Mouse (Mus musculus) T-cell, adult 2 months (primary cell): ENCODE results near the gene A930002H24Rik.
"Not testable (repeated sequence)": the region's sequence is repeated elsewhere in the genome, so short reads cannot be mapped to it uniquely, and the experiment has no call there.

ENCODE experiments used
- DNase-seq: peaks from one replicate; pipeline ENCODE4 v3.0.0; 2022; ENCODE audit warnings: low spot score

A930002H24Rik gene

DNA sequence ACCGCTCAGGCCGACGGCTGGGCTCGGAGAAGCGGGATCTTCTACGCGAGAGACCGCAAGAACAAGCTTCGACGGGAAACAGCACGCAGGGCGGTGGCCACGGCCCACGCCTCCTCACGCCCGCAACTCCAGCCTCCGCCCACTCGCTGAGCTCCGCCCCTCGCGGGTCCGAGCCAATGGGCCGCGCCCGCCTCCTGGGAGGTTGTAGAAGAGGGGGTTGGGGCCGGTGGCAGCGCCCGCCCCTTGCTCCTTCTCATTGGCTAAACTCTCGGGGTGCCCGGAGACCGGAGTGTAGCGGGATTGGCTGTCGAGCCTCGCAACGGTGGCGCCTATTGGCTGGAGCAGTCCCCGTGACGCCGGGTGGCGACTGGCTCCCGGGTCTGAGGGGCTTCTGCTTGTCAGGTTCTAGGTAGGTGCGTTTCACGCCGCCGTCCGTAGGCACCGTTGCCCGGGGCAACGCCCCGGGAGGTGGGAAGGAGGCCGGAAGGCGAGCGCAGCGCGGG lies at the start of gene A930002H24Rik:
Gene A930002H24Rik (minus strand): TSS at position 145 of the 503 bp plus-strand sequence.
- DNase-seq, result peak; percentile 60

DNA sequence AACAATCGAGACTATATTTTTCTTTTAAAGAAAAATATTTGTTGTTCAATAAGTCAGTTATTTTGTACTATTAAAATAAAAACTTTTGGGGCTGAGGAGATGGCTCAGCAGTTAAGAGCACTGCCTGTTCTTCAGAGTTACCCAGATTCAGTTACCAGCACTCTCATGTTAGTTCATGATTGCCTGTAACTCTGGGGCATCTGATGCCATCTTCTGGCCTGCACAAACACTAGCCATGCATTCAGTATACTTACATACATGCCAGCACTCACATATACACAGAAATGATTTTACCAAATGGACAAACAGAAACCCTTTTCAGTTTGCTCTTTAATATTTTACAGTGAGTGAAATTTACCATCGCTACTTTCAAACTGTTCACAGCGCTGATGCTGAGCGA lies 45.7 kb upstream of the A930002H24Rik start:
- DNase-seq, result no peak

DNA sequence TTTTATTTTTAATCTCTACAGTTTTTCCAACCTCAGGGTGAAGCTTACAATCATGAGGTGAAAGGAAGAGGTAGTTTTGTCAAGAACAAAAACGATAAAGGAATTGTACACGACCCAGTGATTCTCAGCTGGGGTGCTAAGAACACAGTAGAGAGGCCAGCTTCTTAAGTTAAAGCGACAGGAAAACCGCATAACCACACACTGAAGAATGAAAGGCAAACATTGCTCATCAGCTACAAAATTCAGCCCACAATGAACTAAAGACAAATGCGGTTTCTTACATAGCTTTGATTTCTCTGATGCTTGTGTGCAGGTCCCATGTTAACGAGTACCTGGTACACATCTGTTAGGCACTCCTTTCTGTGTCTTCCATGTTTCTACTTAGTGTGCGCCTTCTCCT lies 33.5 kb upstream of the A930002H24Rik start:
- DNase-seq, result no peak

DNA sequence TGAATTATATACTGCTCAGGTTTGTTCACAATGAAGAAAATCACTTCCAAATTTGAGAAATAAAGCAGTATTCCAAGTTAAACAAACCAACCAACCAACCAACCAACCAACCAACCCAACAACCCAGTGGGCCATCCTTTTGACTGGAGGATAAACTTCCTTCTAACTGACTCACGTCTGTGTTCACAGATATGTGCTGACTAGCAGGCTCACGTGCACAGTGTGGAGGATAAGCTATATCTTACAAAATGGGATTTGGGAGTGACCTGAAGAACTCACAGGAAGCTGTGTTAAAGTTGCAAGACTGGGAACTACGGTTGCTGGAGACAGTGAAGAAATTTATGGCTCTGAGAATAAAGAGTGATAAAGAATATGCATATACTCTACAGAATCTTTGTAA lies 32.2 kb upstream of the A930002H24Rik start:
- no peak for DNase-seq

DNA sequence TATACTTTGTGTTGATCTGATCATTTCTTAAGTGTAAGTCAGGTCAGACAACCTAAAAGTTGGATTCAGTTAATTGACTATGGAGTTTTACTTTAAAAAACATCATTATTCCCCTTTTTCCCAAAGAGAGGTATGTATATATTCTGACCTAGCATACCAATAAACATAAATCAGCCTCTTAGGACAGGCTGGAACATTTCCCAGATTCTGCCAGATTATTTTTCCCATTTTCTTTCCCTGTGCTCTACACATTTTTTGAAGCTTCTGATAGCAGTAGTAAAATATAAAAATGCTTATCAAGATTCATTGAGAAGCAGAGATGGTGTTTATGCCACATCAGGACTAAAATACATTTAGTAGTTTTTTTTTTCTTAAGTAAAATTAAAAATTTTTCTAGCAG lies 27.0 kb upstream of the A930002H24Rik start:
- no peak for DNase-seq

DNA sequence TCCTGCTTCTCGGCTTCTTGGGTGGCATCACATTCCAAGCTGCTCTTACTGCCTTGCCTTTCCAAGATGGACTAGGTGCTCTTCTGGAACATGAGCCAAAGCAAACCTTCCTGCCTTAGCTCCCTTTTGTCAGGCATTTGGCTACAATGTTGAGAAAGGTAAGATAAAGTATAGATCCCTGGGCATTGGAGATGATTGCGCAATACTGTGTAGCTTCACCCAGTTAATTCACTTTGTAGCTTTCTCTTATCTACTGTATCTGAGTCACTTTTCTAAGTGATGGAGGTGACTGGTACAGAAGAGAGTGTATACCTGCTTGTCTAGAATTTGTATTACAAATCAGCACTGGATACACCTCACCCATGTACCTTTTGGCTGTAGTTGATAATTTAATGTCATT lies 23.4 kb upstream of the A930002H24Rik start:
- no peak for DNase-seq

DNA sequence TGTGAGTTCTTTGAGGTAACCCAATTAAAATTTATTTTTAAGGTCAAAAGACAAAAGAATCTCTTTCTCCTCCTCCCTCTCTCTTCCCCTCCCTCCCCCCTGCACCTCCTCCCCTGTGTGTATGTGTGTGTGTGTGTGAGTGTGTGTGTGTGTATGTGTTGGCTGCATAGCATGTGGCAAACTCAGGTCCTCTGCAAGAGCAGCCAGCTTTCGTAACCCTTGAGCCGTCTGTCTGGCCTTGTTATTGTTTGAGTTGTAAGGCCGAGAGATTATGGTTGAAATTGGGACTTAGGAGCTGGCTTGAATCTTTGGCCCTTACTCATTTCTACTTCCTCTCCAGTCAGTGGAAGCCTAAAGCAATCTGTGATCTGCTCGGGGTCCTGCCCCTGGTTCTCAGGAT lies 16.4 kb upstream of the A930002H24Rik start:
- DNase-seq, result no peak

DNA sequence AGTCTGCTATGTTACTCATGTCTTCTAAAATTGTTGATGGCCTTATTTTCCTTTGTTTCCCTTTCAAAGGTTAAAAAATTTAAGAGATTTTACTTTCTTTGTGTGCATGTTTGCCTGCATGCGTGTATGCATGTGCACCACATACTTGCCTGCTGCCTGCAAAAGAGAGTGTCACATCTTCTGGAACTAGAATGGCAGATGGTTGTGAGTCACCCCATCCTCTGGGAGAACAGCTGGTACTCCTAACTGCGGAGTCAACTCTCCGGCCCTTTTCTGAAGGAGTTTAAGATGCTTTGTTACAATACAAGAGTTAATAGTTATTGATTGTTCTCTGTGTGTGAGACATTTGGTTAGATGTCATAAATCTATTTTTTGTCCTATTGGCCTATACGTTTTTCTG lies 15.3 kb upstream of the A930002H24Rik start:
- no peak for DNase-seq

DNA sequence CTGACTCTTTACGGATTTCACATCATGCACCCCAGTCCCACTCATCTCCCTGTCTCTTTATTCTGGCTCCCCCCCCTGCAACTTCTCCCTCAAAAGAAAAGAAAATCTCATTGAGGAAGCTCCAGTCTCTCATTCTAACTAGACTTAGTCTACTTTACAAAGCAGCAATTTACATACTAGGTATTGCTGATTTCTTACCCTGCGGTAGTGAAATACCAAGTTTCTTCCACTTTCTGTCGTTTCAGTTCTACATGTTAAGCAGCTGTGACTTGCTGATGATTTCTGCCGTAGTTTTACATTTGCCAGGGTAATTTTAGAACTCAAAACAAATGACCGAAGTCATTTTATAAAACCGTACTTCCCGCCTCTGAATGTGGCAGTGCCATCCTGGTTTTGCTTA lies 8.2 kb upstream of the A930002H24Rik start:
- no peak for DNase-seq

DNA sequence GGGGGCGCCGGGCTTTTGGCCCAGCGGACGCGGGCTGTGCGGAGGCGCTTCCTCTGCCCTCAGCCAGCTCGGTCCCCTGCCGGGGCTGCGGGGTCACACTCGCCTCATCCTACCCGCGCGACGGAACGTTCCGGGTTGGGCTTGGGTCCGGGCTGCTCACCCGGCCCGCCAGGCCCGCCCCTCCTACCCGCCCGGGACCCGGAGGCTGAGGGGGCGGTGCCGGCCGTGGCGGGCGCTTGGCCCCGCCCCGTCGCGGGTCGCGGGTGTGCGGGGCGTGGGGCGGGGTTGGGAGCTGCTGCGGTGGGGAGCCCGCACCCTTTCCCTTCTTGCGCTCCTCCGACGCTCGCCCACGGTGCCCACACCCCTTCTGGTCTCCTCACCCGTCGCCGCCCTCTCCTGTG lies 580 bp upstream of the A930002H24Rik start:
- no peak for DNase-seq

DNA sequence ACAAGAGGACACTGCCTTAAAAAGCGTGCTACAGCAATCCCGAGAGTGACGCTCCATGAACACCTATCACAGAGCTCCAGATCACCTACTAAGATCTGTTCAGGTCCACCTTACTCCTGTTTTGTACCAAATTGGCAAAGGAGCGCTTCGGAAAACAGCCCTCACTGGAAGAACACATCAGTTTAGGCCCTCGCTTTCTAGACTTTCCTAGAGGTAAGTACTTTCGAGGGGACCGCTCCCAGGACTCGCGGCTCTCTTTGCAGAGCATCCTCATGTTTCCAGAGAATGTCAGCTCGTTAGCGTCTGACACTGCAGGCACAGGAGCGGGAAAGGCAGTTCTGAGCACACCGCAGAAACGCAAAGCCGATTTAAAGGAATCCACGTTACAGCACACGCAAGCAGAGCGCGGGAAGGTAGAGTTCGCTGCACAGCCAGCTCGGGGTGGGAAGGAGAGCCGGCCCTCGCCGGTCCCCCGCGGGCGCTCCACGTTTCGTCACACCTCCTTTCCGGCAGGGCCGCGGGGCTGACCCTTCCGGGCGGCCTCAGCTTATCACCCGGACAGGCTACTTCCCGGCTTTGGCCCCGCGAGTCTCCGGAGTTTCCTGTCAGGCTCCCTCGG lies 470 bp downstream of the A930002H24Rik start, which contains the start of gene Fer:
Gene Fer (plus strand): TSS at position 51 of the 619 bp plus-strand sequence.
- no peak for DNase-seq

DNA sequence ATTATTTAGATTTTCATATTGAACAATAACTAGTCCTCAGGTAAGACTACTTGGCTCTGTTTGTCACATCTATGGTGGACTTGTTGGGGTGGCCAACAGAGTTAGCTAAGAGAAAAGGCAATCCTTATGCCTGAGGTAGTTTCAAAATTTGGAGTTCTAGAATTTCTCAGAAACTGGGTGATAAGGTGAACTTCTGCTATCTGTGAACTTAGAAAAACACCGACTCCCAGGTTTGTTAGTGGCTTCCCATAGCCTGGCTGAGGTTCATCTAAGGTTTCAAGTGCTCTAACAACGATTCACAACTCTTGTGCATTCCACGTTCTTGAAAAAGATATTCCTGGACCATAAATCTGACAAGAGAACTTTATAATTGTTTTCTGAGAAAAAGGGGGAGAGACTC lies 1.2 kb downstream of the A930002H24Rik start:
- DNase-seq, result no peak

DNA sequence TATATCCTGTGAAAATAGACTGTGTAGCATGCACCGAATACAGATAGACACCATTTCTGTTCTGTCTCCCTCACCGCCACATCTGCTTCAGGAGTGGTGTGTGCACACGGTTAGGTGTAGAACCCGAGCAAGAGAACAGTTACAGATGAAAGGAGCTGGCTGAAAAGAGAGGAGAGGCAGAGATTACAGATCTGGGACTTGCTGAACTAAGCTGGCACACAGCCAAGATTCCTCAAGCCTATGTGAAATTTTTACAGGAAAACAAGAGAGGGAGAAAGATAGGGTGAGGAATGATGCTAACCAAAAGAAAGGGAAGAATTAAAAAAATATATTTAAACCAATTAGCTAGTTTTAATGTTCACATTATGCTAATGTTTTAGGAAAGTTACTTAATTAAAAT lies 2.6 kb downstream of the A930002H24Rik start:
- no peak for DNase-seq

DNA sequence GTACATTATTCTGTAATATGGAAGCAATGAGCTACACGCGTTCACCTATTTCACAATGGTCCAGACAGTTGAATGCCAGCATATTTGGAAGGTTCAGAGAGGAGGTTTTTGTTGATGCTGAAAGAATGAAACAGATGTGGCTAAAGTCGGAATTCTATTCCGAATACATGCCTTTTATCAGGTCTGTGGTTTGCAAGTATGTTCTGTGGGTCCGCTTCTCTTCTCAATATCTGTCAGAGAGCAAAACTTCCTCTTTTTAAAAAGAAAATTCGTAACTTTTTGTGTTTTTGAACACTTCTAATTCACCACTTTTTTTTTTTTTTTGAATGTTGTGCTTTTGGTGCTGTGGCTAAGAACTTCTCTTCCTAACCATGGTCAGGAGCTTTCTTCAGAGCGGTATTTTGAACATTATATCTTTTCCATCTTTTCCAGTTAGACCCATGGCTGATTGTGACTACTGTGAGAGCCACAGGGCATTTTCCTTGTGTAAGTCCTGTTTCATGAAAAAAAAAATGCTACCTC lies 6.5 kb downstream of the A930002H24Rik start:
- no peak for DNase-seq

DNA sequence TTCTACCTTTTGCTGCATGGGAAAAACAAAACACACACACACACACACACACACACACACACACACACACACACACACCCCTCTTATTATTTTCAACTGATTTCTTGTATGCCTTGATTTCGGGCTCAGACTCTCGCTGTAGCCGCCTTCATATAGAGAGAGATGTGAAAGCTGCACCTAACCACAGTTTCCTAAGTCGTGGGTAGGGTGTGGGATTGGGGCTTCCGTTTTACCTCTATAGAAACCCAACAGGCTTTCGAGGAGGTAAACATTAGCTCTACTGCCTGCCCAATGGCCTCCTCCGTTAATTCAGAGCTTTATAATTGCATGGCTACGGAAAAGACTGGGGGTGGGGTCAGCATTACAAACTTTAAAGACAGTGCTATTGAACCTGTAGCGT lies 13.6 kb downstream of the A930002H24Rik start:
- peak; percentile 27 for DNase-seq

DNA sequence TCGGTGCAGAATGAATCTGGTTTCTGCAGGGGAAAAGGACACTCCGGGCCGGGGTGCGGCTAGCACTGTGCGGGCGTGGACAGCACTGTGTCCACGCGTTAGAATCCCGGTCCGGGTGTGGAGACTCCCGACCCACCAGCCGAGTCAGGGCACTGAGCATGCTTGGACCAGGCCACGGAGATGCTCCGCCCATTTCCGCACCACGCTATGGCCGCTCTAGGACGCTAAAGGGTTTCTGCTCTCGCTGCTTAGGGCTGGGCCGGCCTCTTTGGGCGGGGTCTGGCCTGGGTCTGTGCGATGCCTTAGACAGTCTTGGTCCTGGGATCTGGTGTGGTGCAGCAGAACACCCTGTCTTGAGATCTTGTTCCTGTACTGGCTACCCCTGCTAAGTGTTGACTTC lies 14.0 kb downstream of the A930002H24Rik start:
- peak; percentile 11 for DNase-seq

DNA sequence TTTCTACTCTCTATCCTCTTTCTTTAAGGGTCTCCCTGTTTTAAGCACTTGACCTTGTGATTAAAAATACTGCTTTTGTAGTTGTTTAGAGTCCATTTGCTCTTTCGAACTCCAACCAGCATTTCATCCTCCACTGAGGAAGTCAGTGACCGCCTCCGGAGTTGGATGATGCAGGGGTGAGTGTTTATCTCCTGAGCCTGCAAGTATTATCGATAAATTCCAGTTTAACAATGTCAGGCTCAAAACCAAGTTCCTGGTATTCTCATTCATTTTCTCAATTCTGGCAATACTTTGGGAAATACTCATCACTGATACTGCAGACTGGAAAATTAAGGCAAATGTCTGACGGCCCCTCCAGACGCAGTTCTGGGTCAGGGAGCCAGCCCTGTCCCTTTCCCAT lies 14.4 kb downstream of the A930002H24Rik start:
- no peak for DNase-seq

DNA sequence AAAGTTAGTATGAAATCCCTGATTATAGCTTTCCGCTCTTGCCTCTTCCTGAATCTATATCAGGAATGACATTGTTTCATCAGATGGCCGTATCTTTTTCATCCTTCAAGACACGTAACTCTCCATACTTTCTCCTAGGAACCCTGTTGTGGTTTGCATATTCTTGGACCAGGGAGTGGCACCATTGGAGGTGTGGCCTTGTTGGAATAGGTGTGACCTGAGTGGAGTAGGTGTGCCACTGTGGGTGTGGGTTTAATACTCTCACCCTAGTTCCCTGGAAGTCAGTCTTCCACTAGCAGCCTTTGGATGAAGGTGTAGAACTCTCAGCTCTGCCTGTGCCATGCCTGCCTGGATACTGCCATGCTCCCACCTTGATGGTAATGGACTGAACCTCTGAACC lies 17.8 kb downstream of the A930002H24Rik start:
- DNase-seq, result not testable (repeated sequence)

DNA sequence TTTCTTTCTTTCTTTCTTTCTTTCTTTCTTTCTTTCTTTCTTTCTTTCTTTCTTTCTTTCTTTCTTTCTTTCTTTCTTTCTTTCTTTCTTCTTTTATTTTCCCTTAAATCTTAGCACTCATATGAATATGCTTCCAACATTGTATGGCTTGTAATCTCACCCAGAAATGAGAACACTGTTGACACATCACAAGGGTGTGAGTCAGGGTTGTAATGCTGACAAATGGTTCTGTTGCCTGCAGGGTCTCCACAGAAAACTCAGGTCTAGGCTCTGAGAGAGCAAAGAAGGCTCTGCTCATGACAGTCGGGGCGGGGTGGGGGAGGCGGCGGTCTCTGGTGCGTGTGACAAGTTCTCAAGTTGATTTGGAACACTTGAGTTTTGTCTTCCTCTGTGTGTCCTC lies 18.7 kb downstream of the A930002H24Rik start:
- DNase-seq, result no peak

DNA sequence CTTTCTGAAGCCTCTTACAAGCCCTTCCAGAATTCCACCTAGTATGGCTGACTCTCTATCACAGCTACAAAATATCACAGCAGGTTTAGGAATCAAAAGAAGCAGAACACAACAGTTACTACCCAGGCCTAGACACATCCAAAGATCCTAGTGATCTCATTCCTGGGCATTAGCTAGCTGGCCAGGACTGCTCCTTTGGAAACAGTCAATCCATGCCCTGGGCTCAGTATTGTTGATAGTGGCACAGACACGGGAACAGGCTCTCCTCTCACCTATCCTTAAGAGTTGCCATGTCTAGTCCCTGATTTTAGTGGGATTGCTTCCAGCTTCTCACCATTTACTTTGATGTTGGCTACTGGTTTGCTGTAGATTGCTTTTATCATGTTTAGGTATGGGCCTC lies 21.4 kb downstream of the A930002H24Rik start:
- DNase-seq, result no peak

DNA sequence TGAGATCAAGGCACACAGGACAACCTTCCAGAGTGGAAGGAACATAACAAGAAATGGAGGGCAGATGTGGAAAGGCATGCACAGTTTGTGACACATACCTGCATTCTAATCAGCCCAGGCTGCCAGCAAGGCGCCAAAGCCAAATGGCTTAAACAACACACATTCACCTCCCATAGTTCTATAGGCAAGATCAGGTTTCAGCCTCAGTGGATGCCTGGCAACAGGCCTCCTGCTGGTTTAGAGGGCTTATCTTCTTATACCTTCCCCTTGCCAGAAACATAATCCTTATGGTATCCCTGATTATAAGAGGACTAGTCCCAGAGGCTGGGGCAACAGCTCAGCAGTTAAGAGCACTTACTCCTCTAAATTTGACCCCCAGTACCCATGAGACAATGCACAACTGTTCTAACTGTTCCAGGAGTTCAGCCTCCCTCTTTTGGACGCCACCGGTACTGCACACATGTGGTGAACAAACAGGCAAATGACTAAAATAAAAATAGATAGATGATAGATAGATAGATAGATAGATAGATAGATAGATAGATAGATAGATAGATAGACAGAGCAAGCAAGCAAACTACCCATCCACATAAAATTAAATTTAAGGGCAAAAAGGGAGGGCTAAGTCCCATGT lies 23.8 kb downstream of the A930002H24Rik start:
- DNase-seq, result no peak

DNA sequence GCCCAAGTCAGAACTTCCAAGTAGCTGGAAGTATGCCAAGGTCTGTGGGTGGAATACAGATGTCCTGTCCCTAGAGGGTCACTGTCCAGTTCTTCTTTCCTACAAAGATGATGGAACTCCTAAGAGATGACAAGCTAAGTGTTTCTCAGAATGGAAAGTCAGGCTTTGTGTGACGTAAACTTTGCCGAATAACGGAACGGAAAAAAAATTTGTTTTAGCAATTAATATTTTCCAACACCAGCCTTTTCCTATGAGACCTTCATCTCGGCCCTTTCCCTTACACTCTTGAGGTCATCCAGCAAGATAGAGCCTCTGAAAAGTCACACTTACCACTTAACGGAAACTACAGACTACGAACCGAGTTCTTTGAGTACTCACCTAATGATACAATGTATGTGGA lies 25.4 kb downstream of the A930002H24Rik start:
- no peak for DNase-seq

DNA sequence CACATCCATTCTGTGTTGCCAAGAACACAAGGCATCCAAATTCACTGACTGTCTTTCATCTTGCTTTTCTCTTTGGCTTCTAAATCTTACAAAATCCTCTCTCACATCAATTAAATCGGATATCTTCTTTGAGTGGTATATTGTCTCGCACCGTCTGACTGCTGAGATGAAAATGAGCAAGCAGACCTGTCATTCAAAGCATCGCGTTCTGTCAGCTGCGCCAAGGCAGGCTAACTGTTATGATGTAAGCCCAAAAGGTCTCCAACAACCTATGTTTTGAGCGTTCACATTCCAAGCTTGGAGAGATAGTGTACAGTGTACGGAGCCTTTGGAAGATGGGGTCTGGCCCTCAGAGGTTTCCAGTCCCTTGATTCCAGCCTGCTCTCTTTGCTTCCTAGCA lies 26.9 kb downstream of the A930002H24Rik start:
- no peak for DNase-seq

DNA sequence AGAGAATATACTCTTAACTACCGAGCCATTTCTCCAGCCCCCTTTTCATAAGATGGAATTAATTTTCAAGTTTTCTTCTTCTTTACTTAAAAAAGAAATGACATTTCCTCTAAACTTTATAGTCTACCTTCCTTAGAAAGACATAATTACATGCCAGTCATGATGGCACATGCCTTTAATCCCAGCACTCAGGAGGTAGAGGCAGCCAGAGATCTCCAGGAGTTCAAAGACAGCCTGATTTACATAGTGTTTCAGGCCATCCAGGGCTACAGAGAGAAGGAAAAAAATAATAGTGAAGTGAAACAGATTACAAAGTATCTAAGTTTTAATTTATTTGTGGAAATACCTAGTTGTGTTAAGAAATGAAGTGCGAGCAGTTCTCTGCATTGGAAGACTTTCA lies 27.4 kb downstream of the A930002H24Rik start:
- DNase-seq, result no peak
